Mouse (Mus musculus): ENCODE results near the gene Tedc2. TPM values are rescaled to one million over a fixed set of nuclear protein-coding genes. Genes with fewer than 3 reads are reported as not detected.

Tedc2 gene
- total and polyA plus RNA-seq, 3 experiments, result 22.6 to 24.6 TPM; not detected in 1

GRCm38 (mm10) chr17:24206451-24207351 is 13.9 kb downstream of the Tedc2 start (continued):
- 0 out of 4 replicates have a peak, but pooled peaks of 1 of the 2 experiments have one; percentile 24 for TF ChIP-seq USF2 (IDR thresholded peaks at IDR 0.05; ENCODE audit: borderline replicate concordance in 1 of 2, insufficient read depth in 1 of 2, low read depth in 1 of 2, low read length in 2 of 2)
- peak in 1 of 2 experiments; percentile 28; a peak in 1 of 4 replicates for TF ChIP-seq EP300 (IDR thresholded peaks at IDR 0.05; ENCODE audit: low read depth in 1 of 2, low read length in 2 of 2)
- TF ChIP-seq BHLHE40 (IDR thresholded peaks at IDR 0.05; ENCODE audit: borderline replicate concordance, low read depth, low read length), result peak; percentile 100
- no peak for TF ChIP-seq HCFC1 (IDR thresholded peaks at IDR 0.05; ENCODE audit: low read depth, low read length)
- TF ChIP-seq POLR2AphosphoS5 (IDR thresholded peaks at IDR 0.05; ENCODE audit: borderline replicate concordance, low read depth, low read length), result no peak
- no peak for TF ChIP-seq TAL1 (IDR thresholded peaks at IDR 0.05; ENCODE audit: low read length)
- TF ChIP-seq MYB (IDR thresholded peaks at IDR 0.05; ENCODE audit: low read depth, low read length), result no peak
- TF ChIP-seq CTCF (IDR thresholded peaks at IDR 0.05 in 2 of 3, conservative IDR thresholded peaks at IDR 0.05 in 1 of 3; ENCODE audit: control insufficient read depth in 1 of 3, insufficient read depth in 1 of 3, low read depth in 2 of 3, low read length in 3 of 3, poor library complexity in 1 of 3, severe bottlenecking in 1 of 3), result peak in 2 of 3 experiments; percentile 24 to 29; a peak in 2 of 6 replicates
- TF ChIP-seq USF1 (IDR thresholded peaks at IDR 0.05; ENCODE audit: low read depth, low read length), result peak; percentile 87

GRCm38 (mm10) chr17:24205908-24206361 is 14.7 kb downstream of the Tedc2 start:
- DNase-seq (ENCODE audit: low read depth, low spot score), result no peak
- Histone ChIP-seq H3K4me1 (ENCODE audit: control insufficient read depth in 1 of 2, insufficient read depth in 2 of 2, low read length in 2 of 2) (peaks cover 9 to 54% of the 10 kb centered on the region in 2 experiments), H3K79me2 (ENCODE audit: control insufficient read depth, insufficient read depth, low read length, poor library complexity) (peaks cover 48% of the 10 kb centered on the region), H3K4me3 (ENCODE audit: control insufficient read depth in 1 of 2, insufficient read depth in 1 of 2, low read depth in 2 of 2, low read length in 2 of 2) (peak overlapping the region; percentile 27 to 59), H3K9ac (ENCODE audit: control insufficient read depth, low read depth, low read length, poor library complexity, severe bottlenecking) (peak overlapping the region; percentile 86), H3K36me3 (ENCODE audit: control insufficient read depth in 1 of 2, insufficient read depth in 2 of 2, low read length in 2 of 2) (peaks cover 0 to 39% of the 10 kb centered on the region in 2 experiments; a peak in 3 of 4 replicates), H3K27ac (ENCODE audit: control insufficient read depth, low read depth, low read length) (peak overlapping the region; percentile 94), H3K9me3 (replicated peaks; ENCODE audit: insufficient read depth, low read length) (no peaks in the 10 kb centered on the region), H3K27me3 (ENCODE audit: control insufficient read depth in 1 of 2, insufficient read depth in 2 of 2, low read length in 2 of 2) (no peaks in the 10 kb centered on the region)
- TF ChIP-seq POLR2AphosphoS5 (IDR thresholded peaks at IDR 0.05; ENCODE audit: borderline replicate concordance, low read depth, low read length), result no peak
- peak; percentile 80 for TF ChIP-seq BHLHE40 (IDR thresholded peaks at IDR 0.05; ENCODE audit: borderline replicate concordance, low read depth, low read length)
- no peak for TF ChIP-seq EP300 (IDR thresholded peaks at IDR 0.05; ENCODE audit: low read depth in 1 of 2, low read length in 2 of 2)
- TF ChIP-seq USF1 (IDR thresholded peaks at IDR 0.05; ENCODE audit: low read depth, low read length), result peak; percentile 96
- TF ChIP-seq RCOR1 (IDR thresholded peaks at IDR 0.05; ENCODE audit: low read depth, low read length), result no peak
- peak; percentile 45; the same call in 1 of the 2 replicates for TF ChIP-seq CHD1 (IDR thresholded peaks at IDR 0.05; ENCODE audit: low read depth, low read length)
- TF ChIP-seq ZMIZ1 (IDR thresholded peaks at IDR 0.05; ENCODE audit: low read depth, low read length), result peak; percentile 29; the same call in 1 of the 2 replicates
- no peak for TF ChIP-seq ZC3H11A (IDR thresholded peaks at IDR 0.05; ENCODE audit: low read depth, low read length)
- TF ChIP-seq E2F4 (IDR thresholded peaks at IDR 0.05; ENCODE audit: borderline replicate concordance, low read depth, low read length), result no peak
- no peak for TF ChIP-seq GABPA (IDR thresholded peaks at IDR 0.05; ENCODE audit: low read depth, low read length)
- peak; percentile 85; the same call in 1 of the 2 replicates for TF ChIP-seq POLR2AphosphoS2 (IDR thresholded peaks at IDR 0.05; ENCODE audit: low read length)
- no peak for TF ChIP-seq ELF1 (IDR thresholded peaks at IDR 0.05; ENCODE audit: low read depth, low read length)
- peak; percentile 53 to 84; a peak in 3 of 4 replicates for TF ChIP-seq USF2 (IDR thresholded peaks at IDR 0.05; ENCODE audit: borderline replicate concordance in 1 of 2, insufficient read depth in 1 of 2, low read depth in 1 of 2, low read length in 2 of 2)
- TF ChIP-seq MAZ (IDR thresholded peaks at IDR 0.05; ENCODE audit: low read depth, low read length), result no peak; the same call in none of the 2 replicates
- TF ChIP-seq MAX (IDR thresholded peaks at IDR 0.05; ENCODE audit: low read length), result peak; percentile 75
- TF ChIP-seq ZNF384 (IDR thresholded peaks at IDR 0.05; ENCODE audit: low read depth, low read length), result no peak
- no peak; the same call in 1 of the 2 replicates for TF ChIP-seq HCFC1 (IDR thresholded peaks at IDR 0.05; ENCODE audit: low read depth, low read length)
- no peak; the same call in 1 of the 2 replicates for TF ChIP-seq MYC (IDR thresholded peaks at IDR 0.05; ENCODE audit: low read depth, low read length)
- peak; percentile 48; the same call in 1 of the 2 replicates for TF ChIP-seq TCF12 (IDR thresholded peaks at IDR 0.05; ENCODE audit: low read depth, low read length)
- TF ChIP-seq MXI1 (IDR thresholded peaks at IDR 0.05; ENCODE audit: low read depth, low read length), result 0 out of 2 replicates have a peak, but pooled peaks have one; percentile 8

All from MEL (cell line).